Mouse (Mus musculus): Measurements from ENCODE around the gene Arhgap10.

- TF ChIP-seq GATA1 (IDR thresholded peaks at IDR 0.05; ENCODE audit: borderline replicate concordance, low read length) (no peak), FLI1 (IDR thresholded peaks at IDR 0.05; ENCODE audit: low read length) (no peak)
Observed at GRCm38 (mm10) chr8:77439670-77440069, 78.1 kb downstream of the Arhgap10 start.

Measured in megakaryocyte, embryonic 14.5 days (primary cell).